Mouse (Mus musculus): ENCODE data around the gene Rhot1. TPM values are rescaled to one million over a fixed set of nuclear protein-coding genes. Genes with fewer than 3 reads are reported as not detected.

Gene Rhot1
- polyA plus RNA-seq, 1 experiment from 2014 or later, result 20.7 TPM

DNA sequence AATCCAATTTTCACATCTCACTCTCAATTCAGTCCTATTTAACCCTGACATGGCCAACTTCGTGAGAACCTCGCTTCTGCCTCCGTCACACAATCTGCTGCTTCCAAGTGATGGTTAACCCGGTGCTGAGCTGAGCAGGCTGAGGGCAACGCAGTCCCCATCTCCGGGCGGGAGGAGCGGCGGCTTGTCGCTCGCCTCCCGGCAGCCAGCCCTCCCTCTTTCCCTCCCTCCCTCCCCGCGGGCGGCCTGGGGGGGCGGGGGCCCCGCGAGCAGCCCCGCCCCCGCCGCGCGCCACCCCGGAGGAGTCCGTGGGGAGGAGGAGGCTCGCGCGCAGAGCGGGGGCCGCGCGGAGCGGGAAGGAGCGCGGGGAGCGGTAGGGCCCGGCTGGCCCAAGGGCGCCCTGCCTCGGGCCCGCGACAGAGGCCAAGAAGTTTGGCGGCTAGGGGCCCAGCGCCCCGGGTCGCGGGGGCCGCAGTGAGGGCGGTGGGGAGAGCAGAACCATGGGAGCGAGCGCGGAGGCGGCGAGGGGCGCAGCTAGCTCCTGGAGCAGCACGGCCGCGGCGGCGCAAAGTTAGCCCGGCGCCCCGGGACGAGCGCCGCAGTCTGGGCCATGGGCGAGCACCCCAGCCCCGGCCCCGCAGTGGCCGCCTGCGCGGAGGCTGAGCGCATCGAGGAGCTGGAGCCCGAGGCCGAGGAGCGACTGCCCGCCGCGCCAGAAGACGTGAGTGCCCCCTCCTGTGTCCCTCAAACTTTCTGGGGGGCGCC lies 91.9 kb downstream of the Rhot1 start, which contains the start of gene Rhbdl3:
TSS of gene Rhbdl3 (plus strand) at position 362 of the 765 bp plus-strand sequence.
- Histone ChIP-seq H3K4me1 (replicated peaks; ENCODE audit: control insufficient read depth, insufficient read depth, low read length) (no peaks in the 10 kb centered on the region), H3K4me3 (ENCODE audit: low read depth, low read length) (peak within 1 kb of the TSS; percentile 68), H3K9ac (ENCODE audit: low read depth, low read length) (peak within 1 kb of the TSS; percentile 59), H3K36me3 (ENCODE audit: control insufficient read depth, insufficient read depth) (no peaks in the 10 kb centered on the region), H3K4me2 (replicated peaks; ENCODE audit: low read depth) (peak within 1 kb of the TSS; percentile 98), H3K27ac (ENCODE audit: low read depth, low read length) (no peak within 1 kb of the TSS), H3K9me3 (ENCODE audit: control insufficient read depth) (no peaks in the 10 kb centered on the region), H3K27me3 (replicated peaks; ENCODE audit: control insufficient read depth, insufficient read depth, low read length) (peaks cover 45% of the 10 kb centered on the region)
- under 1% methylated on average over 52 of the region's 81 CpGs for WGBS
- TF ChIP-seq CTCF (IDR thresholded peaks at IDR 0.05; ENCODE audit: low read depth), result no peak
- peak; percentile 44 for ATAC-seq

DNA sequence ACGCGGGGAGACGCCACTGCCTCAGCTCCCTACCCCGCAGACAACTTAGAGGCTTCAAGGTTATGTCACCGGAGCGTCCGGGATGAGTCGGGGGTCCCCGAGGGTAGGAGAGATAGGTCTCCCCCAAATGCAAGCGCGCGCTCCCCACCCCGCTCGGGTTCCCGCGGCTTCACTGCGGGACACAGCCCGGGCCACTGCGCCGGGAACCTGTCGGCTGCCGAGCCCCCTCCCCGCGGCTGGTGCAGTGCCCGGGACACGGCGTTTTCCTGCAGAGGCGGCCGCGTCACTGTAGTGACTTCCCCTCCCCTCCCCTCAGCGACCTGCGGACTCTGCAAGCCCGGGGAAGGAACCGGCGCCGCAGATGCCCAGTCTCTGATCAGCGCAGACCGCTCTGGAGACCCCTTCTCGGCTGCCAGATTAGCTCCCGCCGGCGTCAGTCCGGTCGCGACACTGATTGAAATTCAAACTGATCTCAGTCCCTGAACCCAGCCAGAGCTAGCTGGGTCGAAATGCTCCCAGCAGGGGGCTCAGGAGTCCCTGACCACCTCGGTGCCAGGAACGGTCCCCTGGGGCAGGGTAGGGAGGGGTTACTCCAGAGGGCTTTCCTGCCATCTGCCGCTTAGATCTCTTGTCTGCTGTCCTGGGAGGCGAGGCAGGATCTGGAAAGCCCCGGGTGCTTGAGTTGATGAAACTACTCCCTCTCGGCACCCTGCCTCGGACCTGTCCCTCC lies 92.7 kb downstream of the Rhot1 start:
- Histone ChIP-seq H3K9me3 (ENCODE audit: control insufficient read depth) (no peaks in the 10 kb centered on the region), H3K4me3 (ENCODE audit: low read depth, low read length) (peak overlapping the region; percentile 68), H3K9ac (ENCODE audit: low read depth, low read length) (peak overlapping the region; percentile 59), H3K36me3 (ENCODE audit: control insufficient read depth, insufficient read depth) (no peaks in the 10 kb centered on the region), H3K4me2 (replicated peaks; ENCODE audit: low read depth) (peak overlapping the region; percentile 98), H3K4me1 (replicated peaks; ENCODE audit: control insufficient read depth, insufficient read depth, low read length) (no peaks in the 10 kb centered on the region), H3K27ac (ENCODE audit: low read depth, low read length) (no peak overlapping the region), H3K27me3 (replicated peaks; ENCODE audit: control insufficient read depth, insufficient read depth, low read length) (peaks cover 40% of the 10 kb centered on the region)
- under 1% methylated on average over 51 of the region's 53 CpGs for WGBS
- ATAC-seq, result peak; percentile 27
- TF ChIP-seq CTCF (IDR thresholded peaks at IDR 0.05; ENCODE audit: low read depth), result peak; percentile 50

DNA sequence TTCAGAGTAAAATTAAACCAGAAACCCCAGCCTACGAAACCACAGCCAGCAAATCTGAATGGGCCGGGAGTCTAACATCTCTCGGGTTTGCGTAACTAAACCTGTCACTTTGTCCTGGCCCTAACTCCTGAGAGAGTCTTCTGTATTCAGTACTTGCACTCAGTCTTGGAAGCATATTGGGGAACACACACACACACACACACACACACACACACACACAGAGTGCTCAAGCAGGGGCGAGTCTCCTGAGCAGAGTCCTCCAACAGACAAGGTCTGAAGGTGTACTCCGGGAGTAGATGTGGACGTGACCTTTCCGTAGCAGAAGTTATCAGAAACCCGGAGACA lies 93.2 kb downstream of the Rhot1 start:
- 2% methylated on average over 9 of the region's 9 CpGs for WGBS
- H3K9ac ChIP-seq (ENCODE audit: low read depth, low read length), result no peak overlapping the region

DNA sequence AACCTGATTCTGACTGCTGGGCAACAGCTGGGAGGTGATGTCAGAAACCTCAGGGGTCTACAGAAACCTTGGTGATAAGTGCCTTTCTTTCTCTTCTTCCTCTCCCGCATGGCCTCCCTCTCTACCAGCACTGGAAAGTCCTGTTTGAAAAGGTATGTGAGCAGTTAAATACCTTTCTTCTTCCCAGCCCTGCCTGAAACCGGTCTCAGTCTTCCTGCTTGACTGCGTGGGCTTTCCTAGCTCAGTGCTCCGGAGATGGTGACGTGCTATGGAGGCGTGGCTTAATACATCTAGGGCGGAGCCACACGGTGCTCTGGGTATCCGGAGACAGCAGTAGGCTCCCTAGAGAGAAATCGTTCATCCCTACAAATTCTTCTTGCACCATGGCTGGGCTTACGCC lies 93.7 kb downstream of the Rhot1 start:
- 0 out of 2 replicates have a peak, but pooled peaks have one; percentile 26 for ATAC-seq
- WGBS, result 4% methylated on average over 11 of the region's 11 CpGs
- TF ChIP-seq CTCF (IDR thresholded peaks at IDR 0.05; ENCODE audit: low read depth), result no peak
- Histone ChIP-seq H3K9ac (ENCODE audit: low read depth, low read length) (no peak overlapping the region), H3K27ac (ENCODE audit: low read depth, low read length) (no peak overlapping the region), H3K4me3 (ENCODE audit: low read depth, low read length) (peak overlapping the region; percentile 68), H3K36me3 (ENCODE audit: control insufficient read depth, insufficient read depth) (no peaks in the 10 kb centered on the region), H3K9me3 (ENCODE audit: control insufficient read depth) (no peaks in the 10 kb centered on the region), H3K4me1 (replicated peaks; ENCODE audit: control insufficient read depth, insufficient read depth, low read length) (no peaks in the 10 kb centered on the region), H3K4me2 (replicated peaks; ENCODE audit: low read depth) (peak overlapping the region; percentile 98), H3K27me3 (replicated peaks; ENCODE audit: control insufficient read depth, insufficient read depth, low read length) (peaks cover 36% of the 10 kb centered on the region)

More for the DNA sequence above, 93.2 kb downstream of the Rhot1 start:
- H3K9me3 ChIP-seq (ENCODE audit: control insufficient read depth), result no peaks in the 10 kb centered on the region
- H3K4me3 ChIP-seq (ENCODE audit: low read depth, low read length), result peak overlapping the region; percentile 68
- ATAC-seq, result no peak
- peak overlapping the region; percentile 98 for H3K4me2 ChIP-seq (replicated peaks; ENCODE audit: low read depth)
- no peak for TF ChIP-seq CTCF (IDR thresholded peaks at IDR 0.05; ENCODE audit: low read depth)
- peaks cover 40% of the 10 kb centered on the region for H3K27me3 ChIP-seq (replicated peaks; ENCODE audit: control insufficient read depth, insufficient read depth, low read length)
- no peak overlapping the region for H3K27ac ChIP-seq (ENCODE audit: low read depth, low read length)
- H3K4me1 ChIP-seq (replicated peaks; ENCODE audit: control insufficient read depth, insufficient read depth, low read length), result no peaks in the 10 kb centered on the region
- no peaks in the 10 kb centered on the region for H3K36me3 ChIP-seq (ENCODE audit: control insufficient read depth, insufficient read depth)

DNA sequence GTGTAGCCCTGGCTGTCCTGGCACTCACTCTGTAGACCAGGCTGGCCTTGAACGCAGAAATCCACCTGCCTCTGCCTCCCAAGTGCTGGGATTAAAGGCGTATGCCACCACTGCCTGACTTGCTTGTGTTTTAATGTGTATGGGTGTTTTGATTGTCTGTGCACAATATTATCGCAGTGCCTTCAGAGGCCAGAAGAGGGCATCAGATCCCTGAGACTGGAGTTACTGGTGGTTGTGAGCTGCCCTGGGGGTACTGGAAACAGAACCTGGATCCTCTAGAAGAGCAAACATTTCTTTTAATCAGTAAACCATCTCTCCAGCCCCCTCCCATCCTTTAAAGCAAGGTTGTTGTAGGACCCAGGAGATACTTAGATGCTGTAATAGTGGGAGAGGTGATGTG lies 94.9 kb downstream of the Rhot1 start:
- no peak overlapping the region for H3K4me3 ChIP-seq (ENCODE audit: low read depth, low read length)
- no peaks in the 10 kb centered on the region for H3K4me1 ChIP-seq (replicated peaks; ENCODE audit: control insufficient read depth, insufficient read depth, low read length)
- H3K36me3 ChIP-seq (ENCODE audit: control insufficient read depth, insufficient read depth), result no peaks in the 10 kb centered on the region
- 85% methylated on average over 3 of the region's 3 CpGs for WGBS
- no peak for ATAC-seq
- no peak overlapping the region for H3K9ac ChIP-seq (ENCODE audit: low read depth, low read length)
- no peak overlapping the region for H3K4me2 ChIP-seq (replicated peaks; ENCODE audit: low read depth)
- no peaks in the 10 kb centered on the region for H3K9me3 ChIP-seq (ENCODE audit: control insufficient read depth)
- H3K27ac ChIP-seq (ENCODE audit: low read depth, low read length), result no peak overlapping the region
- TF ChIP-seq CTCF (IDR thresholded peaks at IDR 0.05; ENCODE audit: low read depth), result peak; percentile 41
- peaks cover 36% of the 10 kb centered on the region for H3K27me3 ChIP-seq (replicated peaks; ENCODE audit: control insufficient read depth, insufficient read depth, low read length)

DNA sequence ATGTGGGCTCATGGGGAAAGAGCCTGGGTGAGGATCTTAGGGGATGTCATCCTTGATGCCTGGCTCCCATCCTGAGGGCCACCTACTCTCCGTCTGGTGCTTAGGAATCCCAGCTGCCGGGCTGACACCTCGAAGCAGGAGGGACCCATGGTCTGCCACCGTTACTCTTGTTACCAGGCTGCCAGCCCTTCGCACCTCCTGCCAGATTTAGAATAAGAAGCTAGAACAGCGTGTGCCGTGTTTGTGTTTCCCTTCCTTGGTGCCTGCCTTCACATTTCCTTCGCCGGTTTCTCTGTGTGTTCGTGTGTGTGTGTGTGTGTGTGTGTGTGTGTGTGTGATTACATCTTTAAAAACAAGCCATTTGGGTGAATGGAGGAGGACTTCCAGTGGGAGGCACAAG lies 96.0 kb downstream of the Rhot1 start:
- H3K4me3 ChIP-seq (ENCODE audit: low read depth, low read length), result no peak overlapping the region
- no peak overlapping the region for H3K9ac ChIP-seq (ENCODE audit: low read depth, low read length)
- peaks cover 30% of the 10 kb centered on the region for H3K27me3 ChIP-seq (replicated peaks; ENCODE audit: control insufficient read depth, insufficient read depth, low read length)
- ATAC-seq, result no peak
- H3K36me3 ChIP-seq (ENCODE audit: control insufficient read depth, insufficient read depth), result no peaks in the 10 kb centered on the region
- TF ChIP-seq CTCF (IDR thresholded peaks at IDR 0.05; ENCODE audit: low read depth), result no peak
- no peak overlapping the region for H3K27ac ChIP-seq (ENCODE audit: low read depth, low read length)
- WGBS, result 75% methylated on average over 10 of the region's 10 CpGs
- no peaks in the 10 kb centered on the region for H3K4me1 ChIP-seq (replicated peaks; ENCODE audit: control insufficient read depth, insufficient read depth, low read length)
- no peak overlapping the region for H3K4me2 ChIP-seq (replicated peaks; ENCODE audit: low read depth)
- no peaks in the 10 kb centered on the region for H3K9me3 ChIP-seq (ENCODE audit: control insufficient read depth)
